Mouse (Mus musculus): ENCODE data around the gene Top1. TPM values are rescaled to one million over a fixed set of nuclear protein-coding genes. Genes with fewer than 3 reads are reported as not detected.

Gene Top1
- polyA plus RNA-seq, 1 experiment from 2014 or later, result 48.6 TPM

DNA sequence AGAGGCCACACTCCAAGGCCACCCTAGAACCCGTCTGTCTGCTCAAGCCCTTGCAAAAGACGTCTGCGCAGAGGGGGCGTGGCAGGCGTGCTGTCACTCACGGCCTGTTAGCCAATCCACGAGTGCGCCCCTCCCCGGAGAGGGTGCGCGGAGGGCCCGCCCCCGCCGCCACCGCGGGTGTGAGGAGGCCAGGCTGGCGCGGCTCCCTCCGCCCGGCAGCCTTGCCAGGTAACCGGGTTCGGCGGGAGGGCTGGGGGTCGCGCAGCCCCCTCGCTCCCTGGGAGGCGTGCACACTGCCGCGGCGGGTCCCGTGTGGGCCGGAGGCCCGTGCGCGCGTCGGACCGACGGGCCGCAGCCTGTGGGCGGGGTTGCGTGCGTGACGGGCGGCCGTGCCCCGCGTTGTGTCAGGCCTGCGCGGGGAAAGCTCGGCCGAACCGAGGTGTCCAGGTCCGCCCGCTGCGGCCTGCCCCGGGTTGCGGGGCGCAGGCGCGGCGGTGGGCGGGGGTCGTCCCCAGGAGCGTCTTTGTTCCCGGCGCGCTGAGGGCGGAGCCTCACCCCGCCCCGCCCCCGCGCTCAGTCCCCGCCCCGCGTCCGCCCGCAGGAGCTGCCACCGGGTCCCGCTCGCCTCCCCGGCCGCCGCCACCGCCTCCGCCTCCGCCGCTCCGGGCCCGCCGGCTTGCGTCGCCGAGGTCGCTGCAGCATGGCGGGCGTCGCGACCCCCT lies 85.6 kb downstream of the Top1 start, which contains the start of gene Plcg1:
TSS of gene Plcg1 (plus strand) at position 184 of the 722 bp plus-strand sequence.
- Histone ChIP-seq H3K4me1 (ENCODE audit: control insufficient read depth in 2 of 2, insufficient read depth in 2 of 2, low read length in 2 of 2) (peaks cover 26 to 50% of the 10 kb centered on the region in 2 experiments), H3K4me3 (ENCODE audit: control insufficient read depth in 1 of 2, insufficient read depth in 1 of 2, low read depth in 1 of 2, low read length in 2 of 2) (peak within 1 kb of the TSS; percentile 87 to 96), H3K4me2 (ENCODE audit: low read length) (peak within 1 kb of the TSS; percentile 96), H3K27me3 (ENCODE audit: control insufficient read depth, insufficient read depth, low read length) (no peaks in the 10 kb centered on the region), H3K36me3 (ENCODE audit: control insufficient read depth, insufficient read depth, low read length) (peaks cover 9% of the 10 kb centered on the region), H3K27ac (replicated peaks in 1 of 2; ENCODE audit: control insufficient read depth in 1 of 2, insufficient read depth in 1 of 2, low read depth in 2 of 2, low read length in 2 of 2) (peak within 1 kb of the TSS; percentile 73 to 92), H3K9me3 (ENCODE audit: control insufficient read depth, low read length) (no peaks in the 10 kb centered on the region), H3K9ac (ENCODE audit: low read length) (peak within 1 kb of the TSS; percentile 98)
- WGBS, result under 1% methylated on average over 62 of the region's 99 CpGs
- ATAC-seq (ENCODE audit: insufficient number of reproducible peaks, insufficient read depth, low FRiP score, low read depth), result peak; percentile 91

GRCm38 (mm10) chr2:160731839-160732261 lies 86.2 kb downstream of the Top1 start:
- WGBS, result under 1% methylated on average over 32 of the region's 32 CpGs
- peak overlapping the region; percentile 98 for H3K9ac ChIP-seq (ENCODE audit: low read length)
- peaks cover 11% of the 10 kb centered on the region for H3K36me3 ChIP-seq (ENCODE audit: control insufficient read depth, insufficient read depth, low read length)
- H3K27ac ChIP-seq (replicated peaks in 1 of 2; ENCODE audit: control insufficient read depth in 1 of 2, insufficient read depth in 1 of 2, low read depth in 2 of 2, low read length in 2 of 2), result peak overlapping the region; percentile 66 to 92; a peak in 3 of 4 replicates
- no peaks in the 10 kb centered on the region for H3K9me3 ChIP-seq (ENCODE audit: control insufficient read depth, low read length)
- H3K4me2 ChIP-seq (ENCODE audit: low read length), result peak overlapping the region; percentile 96
- H3K27me3 ChIP-seq (ENCODE audit: control insufficient read depth, insufficient read depth, low read length), result no peaks in the 10 kb centered on the region
- peaks cover 26 to 51% of the 10 kb centered on the region in 2 experiments for H3K4me1 ChIP-seq (ENCODE audit: control insufficient read depth in 2 of 2, insufficient read depth in 2 of 2, low read length in 2 of 2)
- peak; percentile 15 for ATAC-seq (ENCODE audit: insufficient number of reproducible peaks, insufficient read depth, low FRiP score, low read depth)
- H3K4me3 ChIP-seq (ENCODE audit: control insufficient read depth in 1 of 2, insufficient read depth in 1 of 2, low read depth in 1 of 2, low read length in 2 of 2), result peak overlapping the region; percentile 87 to 96

DNA sequence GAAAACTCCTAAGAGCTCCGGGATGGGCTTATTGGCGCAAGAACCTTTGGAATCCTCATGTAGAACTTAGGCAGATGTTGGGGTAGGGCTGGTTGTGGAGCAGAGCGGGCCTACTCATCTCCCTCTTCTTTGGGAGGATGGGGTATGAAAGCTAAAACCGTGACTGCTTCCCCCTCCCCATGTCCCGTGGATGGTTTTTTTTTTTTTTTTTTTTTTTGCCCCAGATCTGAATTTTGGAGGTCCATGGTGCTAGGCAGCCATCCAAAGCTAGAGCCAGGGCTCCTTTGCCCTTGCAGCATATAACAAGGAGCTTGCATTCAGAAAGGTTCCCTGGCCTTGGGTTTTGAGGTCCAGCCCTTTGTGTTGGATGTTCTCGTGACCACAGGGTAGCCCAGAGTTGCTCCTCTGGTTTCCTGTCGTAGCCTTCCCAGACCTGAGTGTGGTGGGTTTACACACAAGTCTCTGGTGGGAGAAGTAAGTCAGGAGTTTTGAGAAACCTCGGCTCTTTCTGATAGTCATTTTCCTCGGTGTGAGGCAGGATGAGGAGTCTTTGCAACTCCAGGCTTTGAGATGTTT lies 86.8 kb downstream of the Top1 start:
- H3K4me2 ChIP-seq (ENCODE audit: low read length), result peak overlapping the region; percentile 96
- peak overlapping the region; percentile 98 for H3K9ac ChIP-seq (ENCODE audit: low read length)
- no peaks in the 10 kb centered on the region for H3K27me3 ChIP-seq (ENCODE audit: control insufficient read depth, insufficient read depth, low read length)
- H3K9me3 ChIP-seq (ENCODE audit: control insufficient read depth, low read length), result no peaks in the 10 kb centered on the region
- WGBS, result 36% methylated on average over 9 of the region's 9 CpGs
- peak overlapping the region in 1 of 2 experiments; percentile 92; a peak in 2 of 4 replicates for H3K27ac ChIP-seq (replicated peaks in 1 of 2; ENCODE audit: control insufficient read depth in 1 of 2, insufficient read depth in 1 of 2, low read depth in 2 of 2, low read length in 2 of 2)
- H3K4me3 ChIP-seq (ENCODE audit: control insufficient read depth in 1 of 2, insufficient read depth in 1 of 2, low read depth in 1 of 2, low read length in 2 of 2), result peak overlapping the region; percentile 87 to 96
- ATAC-seq (ENCODE audit: insufficient number of reproducible peaks, insufficient read depth, low FRiP score, low read depth), result no peak
- peaks cover 16% of the 10 kb centered on the region for H3K36me3 ChIP-seq (ENCODE audit: control insufficient read depth, insufficient read depth, low read length)
- H3K4me1 ChIP-seq (ENCODE audit: control insufficient read depth in 2 of 2, insufficient read depth in 2 of 2, low read length in 2 of 2), result peaks cover 28 to 52% of the 10 kb centered on the region in 2 experiments

- Histone ChIP-seq H3K4me3 (ENCODE audit: control insufficient read depth in 1 of 2, insufficient read depth in 1 of 2, low read depth in 1 of 2, low read length in 2 of 2) (peak overlapping the region; percentile 87 to 96), H3K4me2 (ENCODE audit: low read length) (peak overlapping the region; percentile 96), H3K27me3 (ENCODE audit: control insufficient read depth, insufficient read depth, low read length) (no peaks in the 10 kb centered on the region), H3K4me1 (ENCODE audit: control insufficient read depth in 2 of 2, insufficient read depth in 2 of 2, low read length in 2 of 2) (peaks cover 29 to 58% of the 10 kb centered on the region in 2 experiments), H3K9ac (ENCODE audit: low read length) (peak overlapping the region; percentile 98), H3K27ac (replicated peaks in 1 of 2; ENCODE audit: control insufficient read depth in 1 of 2, insufficient read depth in 1 of 2, low read depth in 2 of 2, low read length in 2 of 2) (no peak overlapping the region; a peak in 1 of 4 replicates), H3K36me3 (ENCODE audit: control insufficient read depth, insufficient read depth, low read length) (peaks cover 16% of the 10 kb centered on the region), H3K9me3 (ENCODE audit: control insufficient read depth, low read length) (no peaks in the 10 kb centered on the region)
- 28% methylated on average over 7 of the region's 7 CpGs for WGBS
- no peak for ATAC-seq (ENCODE audit: insufficient number of reproducible peaks, insufficient read depth, low FRiP score, low read depth)
Observed at GRCm38 (mm10) chr2:160733131-160733531, 87.4 kb downstream of the Top1 start.

DNA sequence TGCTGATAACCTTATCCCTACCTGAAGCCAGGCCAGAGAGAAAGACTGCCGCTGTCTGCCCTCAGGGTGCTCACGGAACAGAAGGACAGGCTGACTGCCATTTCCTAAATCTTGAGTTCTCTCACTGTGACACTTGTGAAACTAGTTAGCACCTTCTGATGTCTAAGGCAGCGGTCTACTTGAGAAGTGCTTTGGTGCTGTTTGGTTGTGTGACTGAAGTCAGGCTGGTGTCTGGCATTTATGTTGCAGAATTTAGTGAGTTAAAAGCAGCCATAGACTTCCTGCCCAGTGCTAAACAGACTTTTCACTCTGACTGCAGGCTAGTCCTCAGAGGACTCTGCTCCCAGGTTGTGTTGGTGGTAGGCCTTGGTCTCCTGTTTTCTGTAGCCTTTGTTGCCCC lies 88.6 kb downstream of the Top1 start:
- no peak overlapping the region for H3K9ac ChIP-seq (ENCODE audit: low read length)

DNA sequence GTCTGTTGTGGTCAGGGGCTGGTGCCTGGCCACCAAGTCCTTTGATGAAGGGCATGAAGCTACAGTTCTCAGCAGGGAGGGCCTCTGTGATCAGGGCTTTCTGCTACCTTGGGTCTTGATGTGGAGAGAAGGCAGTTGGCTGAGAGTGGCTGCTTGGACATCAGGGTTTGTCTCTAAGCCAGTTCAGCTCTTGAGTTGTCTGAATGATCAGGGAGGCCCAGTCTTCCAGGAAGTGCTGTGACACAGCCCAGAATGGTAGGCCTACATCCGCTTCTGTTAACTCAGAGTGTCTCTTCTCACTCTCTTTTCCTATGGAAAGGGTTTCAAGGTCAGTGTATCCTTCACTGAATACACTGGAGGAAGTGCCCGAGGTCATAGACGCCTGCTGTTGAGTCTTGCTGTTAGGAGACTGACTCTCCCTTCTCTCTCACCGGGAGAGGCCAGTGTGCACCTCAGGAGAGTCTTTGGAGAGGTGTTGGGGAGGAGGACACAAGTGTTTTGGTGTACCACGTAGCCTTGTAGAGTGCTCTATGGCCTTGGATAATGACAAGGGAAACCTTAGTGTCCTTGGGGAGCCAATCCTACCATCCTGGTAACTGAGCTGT lies 90.1 kb downstream of the Top1 start:
- Histone ChIP-seq H3K27ac (replicated peaks in 1 of 2; ENCODE audit: control insufficient read depth in 1 of 2, insufficient read depth in 1 of 2, low read depth in 2 of 2, low read length in 2 of 2) (peak overlapping the region; percentile 45 to 46; a peak in 3 of 4 replicates), H3K36me3 (ENCODE audit: control insufficient read depth, insufficient read depth, low read length) (peaks cover 21% of the 10 kb centered on the region), H3K27me3 (ENCODE audit: control insufficient read depth, insufficient read depth, low read length) (no peaks in the 10 kb centered on the region), H3K4me1 (ENCODE audit: control insufficient read depth in 2 of 2, insufficient read depth in 2 of 2, low read length in 2 of 2) (peaks cover 47 to 76% of the 10 kb centered on the region in 2 experiments), H3K9me3 (ENCODE audit: control insufficient read depth, low read length) (no peaks in the 10 kb centered on the region), H3K4me3 (ENCODE audit: control insufficient read depth in 1 of 2, insufficient read depth in 1 of 2, low read depth in 1 of 2, low read length in 2 of 2) (no peak overlapping the region), H3K4me2 (ENCODE audit: low read length) (no peak overlapping the region), H3K9ac (ENCODE audit: low read length) (no peak overlapping the region)
- 43% methylated on average over 5 of the region's 5 CpGs for WGBS
- ATAC-seq (ENCODE audit: insufficient number of reproducible peaks, insufficient read depth, low FRiP score, low read depth), result no peak

More for the DNA sequence above, 88.6 kb downstream of the Top1 start:
- Histone ChIP-seq H3K27me3 (ENCODE audit: control insufficient read depth, insufficient read depth, low read length) (no peaks in the 10 kb centered on the region), H3K4me1 (ENCODE audit: control insufficient read depth in 2 of 2, insufficient read depth in 2 of 2, low read length in 2 of 2) (peaks cover 39 to 70% of the 10 kb centered on the region in 2 experiments), H3K36me3 (ENCODE audit: control insufficient read depth, insufficient read depth, low read length) (peaks cover 21% of the 10 kb centered on the region), H3K9me3 (ENCODE audit: control insufficient read depth, low read length) (no peaks in the 10 kb centered on the region), H3K4me3 (ENCODE audit: control insufficient read depth in 1 of 2, insufficient read depth in 1 of 2, low read depth in 1 of 2, low read length in 2 of 2) (no peak overlapping the region), H3K27ac (replicated peaks in 1 of 2; ENCODE audit: control insufficient read depth in 1 of 2, insufficient read depth in 1 of 2, low read depth in 2 of 2, low read length in 2 of 2) (no peak overlapping the region), H3K4me2 (ENCODE audit: low read length) (peak overlapping the region; percentile 96; the same call in 1 of the 2 replicates)
- WGBS, result 79% methylated on average over 3 of the region's 3 CpGs
- no peak for ATAC-seq (ENCODE audit: insufficient number of reproducible peaks, insufficient read depth, low FRiP score, low read depth)

- Histone ChIP-seq H3K4me1 (ENCODE audit: control insufficient read depth in 2 of 2, insufficient read depth in 2 of 2, low read length in 2 of 2) (peaks cover 50 to 80% of the 10 kb centered on the region in 2 experiments), H3K9me3 (ENCODE audit: control insufficient read depth, low read length) (no peaks in the 10 kb centered on the region), H3K27ac (replicated peaks in 1 of 2; ENCODE audit: control insufficient read depth in 1 of 2, insufficient read depth in 1 of 2, low read depth in 2 of 2, low read length in 2 of 2) (no peak overlapping the region; a peak in 1 of 4 replicates), H3K27me3 (ENCODE audit: control insufficient read depth, insufficient read depth, low read length) (no peaks in the 10 kb centered on the region), H3K9ac (ENCODE audit: low read length) (no peak overlapping the region), H3K4me2 (ENCODE audit: low read length) (no peak overlapping the region), H3K36me3 (ENCODE audit: control insufficient read depth, insufficient read depth, low read length) (peaks cover 21% of the 10 kb centered on the region), H3K4me3 (ENCODE audit: control insufficient read depth in 1 of 2, insufficient read depth in 1 of 2, low read depth in 1 of 2, low read length in 2 of 2) (no peak overlapping the region)
- 89% methylated on average over 3 of the region's 3 CpGs for WGBS
- ATAC-seq (ENCODE audit: insufficient number of reproducible peaks, insufficient read depth, low FRiP score, low read depth), result no peak
Observed at GRCm38 (mm10) chr2:160736466-160736865, 90.8 kb downstream of the Top1 start.
